Mouse (Mus musculus): Measurements from ENCODE around the gene Ccdc187. TPM values are rescaled to one million over a fixed set of nuclear protein-coding genes. Genes with fewer than 3 reads are reported as not detected.

Ccdc187 gene
- total RNA-seq (2012; rRNA removed) = 0.18 and 0.90 TPM in 2 replicates

DNA sequence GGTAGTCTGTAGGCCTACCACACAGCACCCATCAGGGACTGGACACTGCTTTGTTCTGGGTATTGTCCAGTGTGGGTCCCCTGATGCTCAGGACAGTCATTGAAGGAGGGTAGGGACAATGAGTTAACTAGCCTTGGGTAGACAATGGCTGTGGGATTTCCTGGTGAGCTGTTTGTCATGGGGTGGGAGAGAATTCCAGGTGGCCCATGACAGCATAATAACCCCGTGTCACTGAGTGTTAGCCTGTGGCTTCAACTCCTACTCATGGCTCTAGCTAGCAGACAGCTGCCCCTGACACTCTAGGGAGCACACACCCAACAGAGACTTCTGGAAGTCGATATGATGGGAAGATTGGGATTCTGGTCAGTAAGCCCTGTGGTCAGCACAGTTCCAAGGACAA is at the start of gene Ccdc187:
Ccdc187 (minus strand) TSS at position 101 of the 400 bp plus-strand sequence.
- no peak for DNase-seq (ENCODE audit: low read depth, low spot score)
- TF ChIP-seq ZC3H11A (IDR thresholded peaks at IDR 0.05; ENCODE audit: borderline replicate concordance, low read depth, low read length) (no peak), MAFK (IDR thresholded peaks at IDR 0.05; ENCODE audit: insufficient read depth, low read depth, low read length) (no peak), HCFC1 (IDR thresholded peaks at IDR 0.05; ENCODE audit: borderline replicate concordance, insufficient read depth, low read length) (no peak), CHD2 (IDR thresholded peaks at IDR 0.05; ENCODE audit: low read depth, low read length) (no peak), ZNF384 (IDR thresholded peaks at IDR 0.05; ENCODE audit: low read depth, low read length) (no peak)
- Histone ChIP-seq H3K9me3 (ENCODE audit: control insufficient read depth, insufficient read depth, low read depth, low read length) (no peaks in the 10 kb centered on the region), H3K4me3 (ENCODE audit: insufficient read depth in 1 of 2, low read depth in 1 of 2, low read length in 2 of 2, poor library complexity in 1 of 2, severe bottlenecking in 1 of 2) (no peak within 1 kb of the TSS), H3K9ac (ENCODE audit: insufficient read depth, low read depth, low read length, poor library complexity, severe bottlenecking) (no peak within 1 kb of the TSS), H3K4me1 (ENCODE audit: control insufficient read depth in 2 of 2, insufficient read depth in 2 of 2, low read length in 2 of 2, poor library complexity in 1 of 2) (peaks cover 3 to 19% of the 10 kb centered on the region in 2 experiments; a peak in 2 of 4 replicates), H3K36me3 (ENCODE audit: control insufficient read depth, insufficient read depth, low read length, poor library complexity, severe bottlenecking) (no peaks in the 10 kb centered on the region), H3K27ac (ENCODE audit: insufficient read depth, low read depth, low read length, poor library complexity, severe bottlenecking) (no peak within 1 kb of the TSS; the same call in 1 of the 2 replicates)
- in situ Hi-C loops (cut with MboI; ENCODE audit: low sequenced_read_pairs in 2 of 2, unreplicated experiment in 2 of 2) = no loop called here

DNA sequence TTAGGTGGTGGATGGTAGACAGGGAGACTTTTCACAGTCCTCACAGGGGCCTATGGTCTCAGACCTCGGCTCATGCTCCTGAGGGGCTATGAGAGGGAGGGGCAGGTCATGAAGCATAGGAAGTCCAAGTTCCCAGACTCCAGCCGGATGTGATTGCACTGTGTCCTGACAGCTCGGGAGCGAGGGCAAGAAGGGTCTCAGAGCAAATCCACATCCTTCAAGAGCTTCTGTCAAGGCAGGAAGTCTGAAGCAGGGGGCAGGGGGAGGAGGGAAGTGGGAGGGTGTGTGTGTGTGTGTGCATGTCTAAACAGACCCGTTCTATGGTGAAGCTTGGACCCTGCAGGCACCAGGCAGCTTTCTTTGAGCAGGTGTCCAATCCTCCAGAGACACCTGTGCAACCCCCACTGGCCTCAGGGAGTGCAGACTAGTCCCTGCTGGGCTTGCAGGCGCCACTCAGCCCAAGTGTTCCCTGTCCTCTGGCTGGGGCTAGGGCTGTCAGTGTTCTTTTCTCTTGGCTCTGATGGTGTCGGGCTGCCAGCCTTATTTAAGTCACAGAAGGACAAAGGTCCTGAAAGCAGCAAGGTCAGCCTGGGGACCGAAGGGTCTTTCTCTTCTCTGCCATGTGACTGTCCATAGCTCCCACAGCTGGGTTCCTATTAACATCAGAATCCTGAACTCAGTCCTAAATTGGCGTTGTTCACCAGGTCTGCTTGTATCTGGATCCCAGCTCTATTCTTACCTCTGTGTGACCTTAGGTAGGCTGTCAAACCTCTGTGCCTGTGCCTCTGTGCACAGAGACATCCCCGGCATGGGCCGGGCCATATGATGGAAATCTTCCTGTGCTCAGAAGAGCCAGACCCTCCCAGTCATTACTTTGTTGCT is 48.5 kb upstream of the Ccdc187 start:
- no peak overlapping the region for H3K4me3 ChIP-seq (ENCODE audit: insufficient read depth in 1 of 2, low read depth in 1 of 2, low read length in 2 of 2, poor library complexity in 1 of 2, severe bottlenecking in 1 of 2)
- in situ Hi-C loops (cut with MboI; ENCODE audit: low sequenced_read_pairs in 2 of 2, unreplicated experiment in 2 of 2) = no loop called here
- H3K9ac ChIP-seq (ENCODE audit: insufficient read depth, low read depth, low read length, poor library complexity, severe bottlenecking) = no peak overlapping the region
- H3K4me1 ChIP-seq (ENCODE audit: control insufficient read depth in 2 of 2, insufficient read depth in 2 of 2, low read length in 2 of 2, poor library complexity in 1 of 2) = peaks cover 5 to 17% of the 10 kb centered on the region in 2 experiments; a peak in 3 of 4 replicates
- no peaks in the 10 kb centered on the region for H3K36me3 ChIP-seq (ENCODE audit: control insufficient read depth, insufficient read depth, low read length, poor library complexity, severe bottlenecking)
- H3K9me3 ChIP-seq (ENCODE audit: control insufficient read depth, insufficient read depth, low read depth, low read length) = no peaks in the 10 kb centered on the region
- no peak for DNase-seq (ENCODE audit: low read depth, low spot score)
- no peak overlapping the region; the same call in 1 of the 2 replicates for H3K27ac ChIP-seq (ENCODE audit: insufficient read depth, low read depth, low read length, poor library complexity, severe bottlenecking)
- no peak for TF ChIP-seq ZNF384 (IDR thresholded peaks at IDR 0.05; ENCODE audit: low read depth, low read length)
- no peak for TF ChIP-seq CHD2 (IDR thresholded peaks at IDR 0.05; ENCODE audit: low read depth, low read length)
- no peak for TF ChIP-seq MAFK (IDR thresholded peaks at IDR 0.05; ENCODE audit: insufficient read depth, low read depth, low read length)
- TF ChIP-seq ZC3H11A (IDR thresholded peaks at IDR 0.05; ENCODE audit: borderline replicate concordance, low read depth, low read length) = no peak
- no peak for TF ChIP-seq HCFC1 (IDR thresholded peaks at IDR 0.05; ENCODE audit: borderline replicate concordance, insufficient read depth, low read length)

- in situ Hi-C loops (cut with MboI; ENCODE audit: low sequenced_read_pairs in 2 of 2, unreplicated experiment in 2 of 2) = no loop called here
- TF ChIP-seq HCFC1 (IDR thresholded peaks at IDR 0.05; ENCODE audit: borderline replicate concordance, insufficient read depth, low read length) = no peak
- TF ChIP-seq ZC3H11A (IDR thresholded peaks at IDR 0.05; ENCODE audit: borderline replicate concordance, low read depth, low read length) = no peak
- no peak for TF ChIP-seq ZNF384 (IDR thresholded peaks at IDR 0.05; ENCODE audit: low read depth, low read length)
- no peak for TF ChIP-seq MAFK (IDR thresholded peaks at IDR 0.05; ENCODE audit: insufficient read depth, low read depth, low read length)
- no peak for TF ChIP-seq CHD2 (IDR thresholded peaks at IDR 0.05; ENCODE audit: low read depth, low read length)
- Histone ChIP-seq H3K36me3 (ENCODE audit: control insufficient read depth, insufficient read depth, low read length, poor library complexity, severe bottlenecking) (no peaks in the 10 kb centered on the region), H3K9me3 (ENCODE audit: control insufficient read depth, insufficient read depth, low read depth, low read length) (no peaks in the 10 kb centered on the region), H3K4me1 (ENCODE audit: control insufficient read depth in 2 of 2, insufficient read depth in 2 of 2, low read length in 2 of 2, poor library complexity in 1 of 2) (peaks cover 5 to 17% of the 10 kb centered on the region in 2 experiments; a peak in 3 of 4 replicates), H3K27ac (ENCODE audit: insufficient read depth, low read depth, low read length, poor library complexity, severe bottlenecking) (no peak overlapping the region), H3K4me3 (ENCODE audit: insufficient read depth in 1 of 2, low read depth in 1 of 2, low read length in 2 of 2, poor library complexity in 1 of 2, severe bottlenecking in 1 of 2) (no peak overlapping the region), H3K9ac (ENCODE audit: insufficient read depth, low read depth, low read length, poor library complexity, severe bottlenecking) (no peak overlapping the region)
- DNase-seq (ENCODE audit: low read depth, low spot score) = no peak
Observed at GRCm38 (mm10) chr2:26342044-26342443, 47.7 kb upstream of the Ccdc187 start.

DNA sequence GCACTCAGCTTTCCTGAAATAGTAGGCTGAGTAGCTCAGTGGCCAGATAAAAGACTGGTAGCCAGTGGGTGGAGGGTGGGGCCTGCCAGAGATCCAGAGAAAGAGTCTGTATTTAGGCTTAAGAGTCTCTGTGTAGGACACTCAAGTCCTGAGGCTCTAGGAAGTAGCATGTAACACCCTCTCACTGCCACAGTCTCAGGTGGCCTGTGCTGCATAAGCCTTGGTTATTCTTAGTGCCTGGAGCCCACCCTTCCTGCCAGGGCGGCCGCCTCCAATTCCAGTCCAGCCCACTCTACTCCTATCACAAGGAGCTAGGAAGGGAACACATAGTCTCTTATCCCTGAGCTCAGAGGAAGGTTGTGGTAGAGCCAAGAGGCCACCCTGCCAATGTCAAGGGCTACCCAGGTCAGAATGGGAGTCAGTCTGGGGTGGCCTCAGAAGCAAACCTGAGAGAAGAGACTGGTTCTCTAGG is 47.2 kb upstream of the Ccdc187 start:
- no peak for DNase-seq (ENCODE audit: low read depth, low spot score)
- Histone ChIP-seq H3K4me1 (ENCODE audit: control insufficient read depth in 2 of 2, insufficient read depth in 2 of 2, low read length in 2 of 2, poor library complexity in 1 of 2) (peaks cover 5 to 17% of the 10 kb centered on the region in 2 experiments; a peak in 3 of 4 replicates), H3K27ac (ENCODE audit: insufficient read depth, low read depth, low read length, poor library complexity, severe bottlenecking) (no peak overlapping the region), H3K4me3 (ENCODE audit: insufficient read depth in 1 of 2, low read depth in 1 of 2, low read length in 2 of 2, poor library complexity in 1 of 2, severe bottlenecking in 1 of 2) (no peak overlapping the region), H3K9ac (ENCODE audit: insufficient read depth, low read depth, low read length, poor library complexity, severe bottlenecking) (no peak overlapping the region), H3K36me3 (ENCODE audit: control insufficient read depth, insufficient read depth, low read length, poor library complexity, severe bottlenecking) (no peaks in the 10 kb centered on the region), H3K9me3 (ENCODE audit: control insufficient read depth, insufficient read depth, low read depth, low read length) (no peaks in the 10 kb centered on the region)
- no peak for TF ChIP-seq ZNF384 (IDR thresholded peaks at IDR 0.05; ENCODE audit: low read depth, low read length)
- TF ChIP-seq ZC3H11A (IDR thresholded peaks at IDR 0.05; ENCODE audit: borderline replicate concordance, low read depth, low read length) = no peak
- no peak for TF ChIP-seq HCFC1 (IDR thresholded peaks at IDR 0.05; ENCODE audit: borderline replicate concordance, insufficient read depth, low read length)
- no peak for TF ChIP-seq MAFK (IDR thresholded peaks at IDR 0.05; ENCODE audit: insufficient read depth, low read depth, low read length)
- in situ Hi-C loops (cut with MboI; ENCODE audit: low sequenced_read_pairs in 2 of 2, unreplicated experiment in 2 of 2) = no loop called here
